Mouse (Mus musculus) bone marrow macrophage, adult 2 months (primary cell): ENCODE data around the gene Lamtor4.

Source experiments
- CTCF ChIP-seq: IDR thresholded peaks from 2 replicates; pipeline ENCODE4 v1.5.1; 2012; ENCODE audit warnings: low read depth, mild to moderate bottlenecking, low read length, moderate library complexity
- POLR2A ChIP-seq: IDR thresholded peaks from 2 replicates; pipeline ENCODE4 v1.6.1; 2012; ENCODE audit warnings: mild to moderate bottlenecking, low read depth, low read length, borderline replicate concordance

- no peak for TF ChIP-seq POLR2A
- TF ChIP-seq CTCF = no peak
Observed at GRCm38 (mm10) chr5:138228026-138228425, 27.3 kb upstream of the Lamtor4 start.
